Mouse (Mus musculus) thymus, adult 2 months (tissue): ENCODE data around the gene Lingo3. TPM values are rescaled to one million over a fixed set of nuclear protein-coding genes. Genes with fewer than 3 reads are reported as not detected.
A peak's percentile ranks its signal among the peaks of the same experiment; 100 is the strongest.

Experiments
- DNase-seq: peaks from one replicate; pipeline ENCODE4 v3.0.0; 2021
- H3K27ac ChIP-seq: fragments of 200-500 bp; 2 replicates; pipeline ENCODE4 v1.5.1; 2012; ENCODE audit warnings: low read length, control low read depth; ENCODE audit not compliant: control insufficient read depth, insufficient read depth
- H3K27me3 ChIP-seq: fragments of 200-500 bp; 2 replicates; pipeline ENCODE4 v1.6.1; 2012; ENCODE audit warnings: mild to moderate bottlenecking, low read length, moderate library complexity, mixed read lengths; ENCODE audit not compliant: control insufficient read depth, insufficient read depth
- H3K36me3 ChIP-seq: fragments of 200-500 bp; 2 replicates; pipeline ENCODE4 v1.6.1; 2012; ENCODE audit warnings: mild to moderate bottlenecking, low read length, moderate library complexity; ENCODE audit not compliant: control insufficient read depth, insufficient read depth
- H3K4me1 ChIP-seq: fragments of 200-500 bp; replicated peaks from 2 replicates; pipeline ENCODE4 v1.6.1; 2012; ENCODE audit warnings: low read length; ENCODE audit not compliant: control insufficient read depth, insufficient read depth
- H3K4me3 ChIP-seq: fragments of 200-500 bp; 2 replicates; pipeline ENCODE4 v1.5.1; 2012; ENCODE audit warnings: mild to moderate bottlenecking, low read length, control low read depth, moderate library complexity; ENCODE audit not compliant: control insufficient read depth, insufficient read depth
- CTCF ChIP-seq: fragments of 200-500 bp; IDR thresholded peaks from 2 replicates; pipeline ENCODE4 v1.5.1; 2012; ENCODE audit warnings: mild to moderate bottlenecking, control low read depth, low read length, moderate library complexity, borderline replicate concordance; ENCODE audit not compliant: control insufficient read depth, poor library complexity, insufficient read depth; ENCODE audit errors: extremely low read depth
- POLR2A ChIP-seq: fragments of 200-500 bp; IDR thresholded peaks from 2 replicates; pipeline ENCODE4 v1.6.1; 2012; ENCODE audit warnings: mild to moderate bottlenecking, low read length, control low read depth, moderate library complexity; ENCODE audit not compliant: control insufficient read depth, poor library complexity, insufficient read depth; ENCODE audit errors: extremely low read depth
- WGBS: fragments of 180-500 bp; shearing (Covaris S2); methylation state at CpG from one replicate; pipeline ENCODE4 v1.1.7; 2018; 5-methylcytosine and 5-hydroxymethylcytosine counted together
- polyA plus RNA-seq: library from polyadenylated mRNA; depleted of rRNA; stranded (reverse); fragments of >200 nt; gene quantifications from 2 replicates; pipeline ENCODE4 v1.2.3, GENCODE M21; 2012

Gene Lingo3
- polyA plus RNA-seq, 1 experiment = 1.0 TPM

GRCm38 (mm10) chr10:80839848-80840247 is 4.0 kb downstream of the Lingo3 start:
- Histone ChIP-seq H3K4me3 (no peak overlapping the region), H3K27ac (no peak overlapping the region), H3K27me3 (peaks cover 2% of the 10 kb centered on the region; the same call in 1 of the 2 replicates), H3K36me3 (no peaks in the 10 kb centered on the region), H3K4me1 (peaks cover 5% of the 10 kb centered on the region; the same call in 1 of the 2 replicates)
- DNase-seq = no peak
- TF ChIP-seq CTCF (no peak), POLR2A (no peak)
- WGBS = 82% methylated on average over 6 of the region's 6 CpGs

- no peak for DNase-seq
- TF ChIP-seq CTCF (no peak), POLR2A (no peak)
- Histone ChIP-seq H3K36me3 (no peaks in the 10 kb centered on the region), H3K27me3 (no peaks in the 10 kb centered on the region; the same call in 1 of the 2 replicates), H3K4me1 (no peaks in the 10 kb centered on the region), H3K4me3 (no peak overlapping the region), H3K27ac (no peak overlapping the region)
- WGBS = 68% methylated on average over 2 of the region's 2 CpGs
Observed at GRCm38 (mm10) chr10:80838346-80838912, 5.4 kb downstream of the Lingo3 start.

DNA sequence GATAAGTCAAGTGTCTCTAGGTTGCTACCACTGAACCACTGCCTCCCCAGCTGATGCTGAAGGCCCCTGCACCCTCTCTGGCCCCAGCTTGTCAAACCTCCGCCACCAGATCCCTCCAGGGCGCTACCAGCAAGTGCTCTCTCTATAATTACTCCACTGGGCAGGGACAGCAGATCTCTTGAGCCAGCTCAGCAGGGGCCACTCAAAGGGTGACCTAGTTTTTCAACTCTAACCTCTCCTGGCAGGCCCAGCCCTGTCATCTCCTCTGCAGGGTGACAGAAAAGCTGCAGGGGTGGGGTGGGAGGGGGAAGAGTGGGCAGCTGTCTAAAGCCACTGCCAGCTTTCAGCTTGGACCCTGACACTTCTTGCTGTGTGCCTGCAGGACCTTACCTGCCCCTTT is 6.0 kb downstream of the Lingo3 start:
- H3K27me3 ChIP-seq = no peaks in the 10 kb centered on the region; the same call in 1 of the 2 replicates
- TF ChIP-seq POLR2A (no peak), CTCF (no peak)
- 89% methylated on average over 2 of the region's 2 CpGs for WGBS
- no peak overlapping the region for H3K4me3 ChIP-seq
- H3K27ac ChIP-seq = no peak overlapping the region
- DNase-seq = no peak
- no peaks in the 10 kb centered on the region for H3K4me1 ChIP-seq
- H3K36me3 ChIP-seq = no peaks in the 10 kb centered on the region

DNA sequence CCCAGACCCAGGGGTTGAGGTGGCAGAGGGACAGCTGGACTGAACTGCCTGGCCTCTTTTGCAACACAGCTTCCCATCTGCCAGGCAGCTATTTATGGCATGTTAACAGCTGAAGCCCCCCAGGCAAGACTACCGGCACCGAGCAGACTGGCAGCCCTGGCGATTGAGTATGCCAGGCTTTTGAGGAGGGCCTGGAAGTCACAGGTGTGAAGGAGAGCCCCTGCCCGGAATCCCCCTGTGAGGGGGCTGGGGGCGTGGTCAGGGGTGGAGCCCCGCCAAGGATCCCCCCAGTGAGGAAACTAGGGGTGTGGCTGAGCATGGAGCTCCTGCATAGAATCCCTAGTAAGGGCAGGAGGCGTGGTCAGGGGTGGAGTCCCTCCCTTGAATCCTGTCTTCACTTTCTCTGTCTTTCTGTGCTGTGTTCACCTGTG is 6.9 kb downstream of the Lingo3 start:
- Histone ChIP-seq H3K27me3 (no peaks in the 10 kb centered on the region; the same call in 1 of the 2 replicates), H3K36me3 (no peaks in the 10 kb centered on the region), H3K4me3 (no peak overlapping the region), H3K27ac (no peak overlapping the region), H3K4me1 (no peaks in the 10 kb centered on the region)
- no peak for DNase-seq
- no peak for TF ChIP-seq CTCF
- TF ChIP-seq POLR2A = no peak
- 65% methylated on average over 7 of the region's 7 CpGs for WGBS

GRCm38 (mm10) chr10:80835617-80836016 is 8.2 kb downstream of the Lingo3 start:
- 75% methylated on average over 30 of the region's 30 CpGs for WGBS
- DNase-seq = no peak
- no peaks in the 10 kb centered on the region for H3K36me3 ChIP-seq
- H3K4me3 ChIP-seq = no peak overlapping the region
- H3K27me3 ChIP-seq = no peaks in the 10 kb centered on the region; the same call in 1 of the 2 replicates
- no peak overlapping the region for H3K27ac ChIP-seq
- TF ChIP-seq POLR2A = no peak
- no peak for TF ChIP-seq CTCF
- no peaks in the 10 kb centered on the region for H3K4me1 ChIP-seq

DNA sequence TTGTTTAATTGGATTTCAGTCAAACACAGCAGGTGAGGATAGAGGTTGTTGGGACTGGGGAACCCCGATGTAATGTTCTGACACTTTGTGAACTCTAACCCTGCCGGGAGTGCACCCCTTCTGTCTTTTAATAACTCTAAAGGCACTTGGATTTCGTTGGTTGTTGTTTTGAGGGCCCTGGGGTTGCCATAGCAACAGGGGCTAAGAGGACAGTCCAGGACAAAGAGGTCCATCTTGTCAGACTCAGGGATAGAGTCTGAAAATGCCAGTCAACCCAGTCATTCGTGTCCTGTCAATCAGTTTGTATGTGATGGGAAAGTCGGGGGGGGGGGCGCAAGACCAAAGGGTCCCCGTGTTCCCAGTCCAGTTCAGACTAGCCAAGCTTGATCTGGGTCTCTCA is 11.0 kb downstream of the Lingo3 start:
- Histone ChIP-seq H3K27me3 (no peaks in the 10 kb centered on the region; the same call in 1 of the 2 replicates), H3K36me3 (peaks cover 10% of the 10 kb centered on the region), H3K27ac (no peak overlapping the region), H3K4me1 (peaks cover 4% of the 10 kb centered on the region), H3K4me3 (no peak overlapping the region)
- no peak for DNase-seq
- WGBS = 88% methylated on average over 7 of the region's 7 CpGs
- no peak for TF ChIP-seq POLR2A

DNA sequence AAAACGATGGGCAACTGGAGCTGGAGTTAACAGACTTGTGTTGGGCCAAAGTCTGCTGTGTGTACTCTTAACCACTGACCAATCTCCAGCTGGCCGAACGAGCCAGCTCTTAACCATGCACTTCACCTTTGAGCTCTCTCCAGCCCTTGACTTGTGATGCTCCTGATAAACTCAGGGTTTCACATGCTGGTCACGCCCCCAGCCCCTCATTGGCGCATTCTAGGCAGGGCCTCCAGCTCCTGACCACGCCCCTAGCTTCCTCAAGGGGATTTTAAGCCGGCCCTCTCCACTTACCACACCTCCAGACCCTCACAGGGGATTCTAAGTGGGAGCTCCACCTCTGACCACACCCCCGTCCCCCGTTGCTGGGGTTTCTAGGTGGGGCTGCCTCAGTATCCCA is 12.7 kb downstream of the Lingo3 start:
- DNase-seq = peak; percentile 61
- H3K4me3 ChIP-seq = no peak overlapping the region
- peaks cover 9% of the 10 kb centered on the region for H3K4me1 ChIP-seq

More for the DNA sequence above, 12.7 kb downstream of the Lingo3 start:
- Histone ChIP-seq H3K27ac (no peak overlapping the region), H3K36me3 (peaks cover 10% of the 10 kb centered on the region), H3K27me3 (no peaks in the 10 kb centered on the region; the same call in 1 of the 2 replicates)
- TF ChIP-seq CTCF = no peak
- TF ChIP-seq POLR2A = no peak
- 20% methylated on average over 9 of the region's 9 CpGs for WGBS
